Mouse (Mus musculus) cerebellum, postnatal 36 days (tissue): ENCODE measurements around the gene Ncoa7.
A peak's percentile ranks its signal among the peaks of the same experiment; 100 is the strongest.

Experiments used
- DNase-seq, 2 experiments: peaks; one replicate each; pipeline ENCODE4 v3.0.0; 2021 to 2022; ENCODE audit warnings: mixed read lengths in 2 of 2

The Ncoa7 gene

GRCm38 (mm10) chr10:30802681-30803586 lies at the start of gene Ncoa7:
Gene Ncoa7 (minus strand): TSS chr10:30803326.
- DNase-seq: peak; percentile 87 to 90

- DNase-seq: no peak
Observed at GRCm38 (mm10) chr10:30845101-30845825, 42.1 kb upstream of the Ncoa7 start.

GRCm38 (mm10) chr10:30844191-30845010 lies 41.3 kb upstream of the Ncoa7 start:
- DNase-seq: peak; percentile 7 to 11

- DNase-seq: peak; percentile 8 to 16
Observed at GRCm38 (mm10) chr10:30843438-30844190, 40.5 kb upstream of the Ncoa7 start.

- DNase-seq: peak; percentile 99 to 100
Observed at GRCm38 (mm10) chr10:30842643-30843437, 39.7 kb upstream of the Ncoa7 start, which contains the start of gene Hey2. Gene Hey2 (minus strand): TSS chr10:30842801.

- DNase-seq: no peak
Observed at GRCm38 (mm10) chr10:30842228-30842627, 39.1 kb upstream of the Ncoa7 start.

GRCm38 (mm10) chr10:30840824-30841223 lies 37.7 kb upstream of the Ncoa7 start:
- no peak for DNase-seq

GRCm38 (mm10) chr10:30838188-30838587 lies 35.1 kb upstream of the Ncoa7 start:
- DNase-seq: no peak

GRCm38 (mm10) chr10:30825049-30825448 lies 21.9 kb upstream of the Ncoa7 start:
- DNase-seq: peak in 1 of 2 experiments; percentile 19

GRCm38 (mm10) chr10:30810967-30811293 lies 7.8 kb upstream of the Ncoa7 start:
- DNase-seq: peak; percentile 70 to 86

GRCm38 (mm10) chr10:30810247-30810966 lies 7.3 kb upstream of the Ncoa7 start:
- peak; percentile 18 to 43 for DNase-seq

GRCm38 (mm10) chr10:30803587-30804253 lies 594 bp upstream of the Ncoa7 start:
- peak; percentile 19 to 39 for DNase-seq

GRCm38 (mm10) chr10:30802033-30802432 lies 1.1 kb downstream of the Ncoa7 start:
- peak; percentile 47 to 55 for DNase-seq

- no peak for DNase-seq
Observed at GRCm38 (mm10) chr10:30799713-30800450, 3.2 kb downstream of the Ncoa7 start.

GRCm38 (mm10) chr10:30796469-30797261 lies 6.5 kb downstream of the Ncoa7 start:
- no peak for DNase-seq

GRCm38 (mm10) chr10:30791016-30791415 lies 12.1 kb downstream of the Ncoa7 start:
- no peak for DNase-seq

GRCm38 (mm10) chr10:30789521-30789920 lies 13.6 kb downstream of the Ncoa7 start:
- no peak for DNase-seq

GRCm38 (mm10) chr10:30788340-30788721 lies 14.8 kb downstream of the Ncoa7 start:
- DNase-seq: no peak
